Mouse (Mus musculus) frontal cortex, postnatal 10 days (tissue): ENCODE data around the gene Fbxl17.
A peak's percentile ranks its signal among the peaks of the same experiment; 100 is the strongest.

Source experiments
- DNase-seq, 2 experiments: peaks; one replicate each; pipeline ENCODE4 v3.0.0; 2022; ENCODE audit warnings: low spot score in 2 of 2, mixed read lengths in 1 of 2

Gene Fbxl17

GRCm38 (mm10) chr17:63328888-63329287 is 170.9 kb downstream of the Fbxl17 start:
- no peak for DNase-seq

- DNase-seq, result no peak
These were observed 173.6 kb downstream of the Fbxl17 start for GRCm38 (mm10) chr17:63326227-63326626.

GRCm38 (mm10) chr17:63324672-63325071 is 175.1 kb downstream of the Fbxl17 start:
- DNase-seq, result no peak

GRCm38 (mm10) chr17:63324039-63324438 is 175.8 kb downstream of the Fbxl17 start:
- peak in 1 of 2 experiments; percentile 58 for DNase-seq

GRCm38 (mm10) chr17:63322846-63323245 is 177.0 kb downstream of the Fbxl17 start:
- DNase-seq, result no peak

GRCm38 (mm10) chr17:63321290-63321689 is 178.5 kb downstream of the Fbxl17 start:
- no peak for DNase-seq

GRCm38 (mm10) chr17:63317518-63317917 is 182.3 kb downstream of the Fbxl17 start:
- no peak for DNase-seq

- DNase-seq, result no peak
These were observed 184.0 kb downstream of the Fbxl17 start for GRCm38 (mm10) chr17:63315646-63316480.

- no peak for DNase-seq
These were observed 187.0 kb downstream of the Fbxl17 start for GRCm38 (mm10) chr17:63312804-63313203.

GRCm38 (mm10) chr17:63312330-63312729 is 187.5 kb downstream of the Fbxl17 start:
- DNase-seq, result no peak

GRCm38 (mm10) chr17:63311613-63312012 is 188.2 kb downstream of the Fbxl17 start:
- DNase-seq, result no peak

GRCm38 (mm10) chr17:63310021-63310420 is 189.8 kb downstream of the Fbxl17 start:
- no peak for DNase-seq

- DNase-seq, result no peak
These were observed 196.0 kb downstream of the Fbxl17 start for GRCm38 (mm10) chr17:63303862-63304261.

GRCm38 (mm10) chr17:63301822-63302393 is 197.9 kb downstream of the Fbxl17 start:
- DNase-seq, result no peak

- DNase-seq, result no peak
These were observed 204.3 kb downstream of the Fbxl17 start for GRCm38 (mm10) chr17:63295471-63295870.

- DNase-seq, result no peak
These were observed 204.9 kb downstream of the Fbxl17 start for GRCm38 (mm10) chr17:63294961-63295360.

- DNase-seq, result no peak
These were observed 205.8 kb downstream of the Fbxl17 start for GRCm38 (mm10) chr17:63293979-63294378.

GRCm38 (mm10) chr17:63289317-63289913 is 210.4 kb downstream of the Fbxl17 start:
- DNase-seq, result no peak

- no peak for DNase-seq
These were observed 211.0 kb downstream of the Fbxl17 start for GRCm38 (mm10) chr17:63288850-63289249.

GRCm38 (mm10) chr17:63287413-63287812 is 212.4 kb downstream of the Fbxl17 start:
- no peak for DNase-seq

GRCm38 (mm10) chr17:63285265-63285939 is 214.4 kb downstream of the Fbxl17 start:
- peak; percentile 63 to 85 for DNase-seq

GRCm38 (mm10) chr17:63284074-63284473 is 215.7 kb downstream of the Fbxl17 start:
- DNase-seq, result no peak
